Mouse (Mus musculus) embryonic fibroblast, embryonic 13.5 days (primary cell): ENCODE results near the gene Cfl1.

Source experiments
- CTCF ChIP-seq: IDR thresholded peaks from 2 replicates; pipeline ENCODE4 v1.5.1; 2011; ENCODE audit warnings: mild to moderate bottlenecking, control low read depth, low read length, moderate library complexity, borderline replicate concordance; ENCODE audit not compliant: insufficient read depth
- POLR2A ChIP-seq: IDR thresholded peaks from 2 replicates; pipeline ENCODE4 v1.6.1; 2011; ENCODE audit warnings: low read depth, mild to moderate bottlenecking, control low read depth, low read length, moderate library complexity

DNA sequence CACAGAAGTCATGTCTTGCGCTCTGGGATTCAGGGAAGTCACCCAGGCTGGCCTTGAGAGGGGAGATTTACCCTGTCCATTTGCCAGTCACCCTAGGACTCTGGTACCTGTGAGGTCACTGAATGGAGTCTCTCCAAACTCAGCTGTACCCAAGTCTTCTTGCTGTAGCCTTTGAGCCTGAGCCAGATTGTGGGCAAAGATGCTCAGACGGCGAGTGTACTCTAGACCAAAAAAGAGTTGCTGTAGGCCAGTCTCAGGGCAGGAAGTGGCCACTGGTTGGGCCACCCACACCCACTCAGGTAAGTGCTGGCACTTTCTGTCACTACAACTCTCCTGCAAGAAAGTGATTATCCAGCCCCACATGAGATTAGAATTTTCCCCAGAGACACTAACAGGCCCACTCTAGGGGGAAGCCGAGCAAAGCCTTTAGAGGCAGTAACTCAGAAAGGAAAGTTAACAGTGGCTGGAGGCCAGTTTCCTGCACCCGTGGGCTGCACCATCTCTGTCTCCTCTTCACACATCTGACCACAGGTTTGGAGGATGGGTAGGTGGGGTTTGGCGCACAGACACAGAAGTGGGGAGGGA, 23.2 kb upstream of the Cfl1 start:
- TF ChIP-seq CTCF (no peak), POLR2A (no peak)
